Mouse (Mus musculus) neural tube, embryonic 15.5 days (tissue): ENCODE data around the gene Carmil2. TPM values are rescaled to one million over a fixed set of nuclear protein-coding genes. Genes with fewer than 3 reads are reported as not detected.

Experiments used
- ATAC-seq: fragments of 200-750 bp; cut with Nextera tagmentation; 2 replicates; pipeline ENCODE4 v1.8.0; 2017; ENCODE audit warnings: mild to moderate bottlenecking, moderate TSS enrichment, moderate library complexity; ENCODE audit not compliant: low FRiP score
- H3K27ac ChIP-seq: fragments of 300-500 bp; sonication (generic); replicated peaks from 2 replicates; pipeline ENCODE4 v1.5.1; 2015; ENCODE audit warnings: mild to moderate bottlenecking, inconsistent platforms
- H3K27me3 ChIP-seq: fragments of 300-500 bp; sonication (generic); replicated peaks from 2 replicates; pipeline ENCODE4 v1.6.1; 2015; ENCODE audit warnings: inconsistent platforms
- H3K36me3 ChIP-seq: fragments of 300-500 bp; sonication (generic); 2 replicates; pipeline ENCODE4 v1.6.1; 2015; ENCODE audit warnings: inconsistent platforms
- H3K4me1 ChIP-seq: fragments of 300-500 bp; sonication (generic); 2 replicates; pipeline ENCODE4 v1.6.1; 2015; ENCODE audit warnings: inconsistent platforms
- H3K4me2 ChIP-seq: fragments of 300-500 bp; sonication (generic); 2 replicates; pipeline ENCODE4 v1.6.1; 2015; ENCODE audit warnings: inconsistent platforms, mild to moderate bottlenecking, moderate library complexity
- H3K4me3 ChIP-seq: fragments of 300-500 bp; sonication (generic); replicated peaks from 2 replicates; pipeline ENCODE4 v1.5.1; 2015; ENCODE audit warnings: mild to moderate bottlenecking, inconsistent platforms
- H3K9ac ChIP-seq: fragments of 300-500 bp; sonication (generic); replicated peaks from 2 replicates; pipeline ENCODE4 v1.6.1; 2015; ENCODE audit warnings: mild to moderate bottlenecking, inconsistent platforms
- H3K9me3 ChIP-seq: fragments of 300-500 bp; sonication (generic); replicated peaks from 2 replicates; pipeline ENCODE4 v1.6.1; 2016; ENCODE audit warnings: inconsistent platforms
- WGBS: fragments of 180-500 bp; shearing (Covaris S2); methylation state at CpG from one replicate; pipeline ENCODE4 v1.1.7; 2015; ENCODE audit warnings: mixed read lengths; 5-methylcytosine and 5-hydroxymethylcytosine counted together
- polyA plus RNA-seq: library from polyadenylated mRNA; unstranded; fragments of >200 nt; fragmentation: Nextera tagmentation; extraction: Ambion mirVana; gene quantifications from 2 replicates; pipeline ENCODE4 v1.2.1, GENCODE M21; 2015

Carmil2 gene
- polyA plus RNA-seq: 21.5 and 28.5 TPM in 2 replicates

DNA sequence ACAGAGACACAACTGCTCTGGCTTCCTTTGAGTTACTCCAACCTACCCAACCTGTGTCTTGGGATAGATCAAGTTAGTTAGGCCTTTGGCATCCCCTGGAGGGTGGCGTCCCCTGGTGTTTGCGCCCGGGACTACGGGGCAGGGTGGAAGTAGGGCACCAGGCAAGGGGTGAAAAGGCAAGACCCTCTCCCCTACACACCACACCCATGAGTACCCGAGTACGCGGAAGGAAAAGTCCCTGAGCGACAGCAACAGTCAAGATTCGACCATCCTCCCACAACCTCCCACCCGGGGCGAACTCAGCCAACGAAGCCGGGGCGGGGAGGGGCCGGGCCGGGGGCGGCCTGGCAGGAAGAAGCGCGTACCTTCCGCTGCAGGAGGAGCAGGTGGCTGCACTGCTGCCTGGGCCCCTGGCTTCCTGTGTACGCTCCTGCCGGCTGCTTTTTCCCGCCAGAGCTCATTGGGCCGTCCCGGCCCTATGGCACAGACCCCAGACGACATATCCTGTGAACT is at the start of gene Carmil2:
Gene Carmil2, plus strand, starts transcription at position 479 of the 513 bp plus-strand sequence.
- 16% methylated on average over 26 of the region's 26 CpGs for WGBS
- H3K27ac ChIP-seq: no peak within 1 kb of the TSS
- H3K9ac ChIP-seq: no peak within 1 kb of the TSS
- H3K9me3 ChIP-seq: no peaks in the 10 kb centered on the region
- ATAC-seq: no peak; the same call in 1 of the 2 replicates
- H3K27me3 ChIP-seq: no peaks in the 10 kb centered on the region
- 0 out of 2 replicates have a peak, but pooled peaks cover 6% of the 10 kb centered on the region for H3K4me1 ChIP-seq
- H3K4me3 ChIP-seq: no peak within 1 kb of the TSS
- peaks cover 28% of the 10 kb centered on the region for H3K36me3 ChIP-seq
- H3K4me2 ChIP-seq: peak within 1 kb of the TSS; percentile 34

DNA sequence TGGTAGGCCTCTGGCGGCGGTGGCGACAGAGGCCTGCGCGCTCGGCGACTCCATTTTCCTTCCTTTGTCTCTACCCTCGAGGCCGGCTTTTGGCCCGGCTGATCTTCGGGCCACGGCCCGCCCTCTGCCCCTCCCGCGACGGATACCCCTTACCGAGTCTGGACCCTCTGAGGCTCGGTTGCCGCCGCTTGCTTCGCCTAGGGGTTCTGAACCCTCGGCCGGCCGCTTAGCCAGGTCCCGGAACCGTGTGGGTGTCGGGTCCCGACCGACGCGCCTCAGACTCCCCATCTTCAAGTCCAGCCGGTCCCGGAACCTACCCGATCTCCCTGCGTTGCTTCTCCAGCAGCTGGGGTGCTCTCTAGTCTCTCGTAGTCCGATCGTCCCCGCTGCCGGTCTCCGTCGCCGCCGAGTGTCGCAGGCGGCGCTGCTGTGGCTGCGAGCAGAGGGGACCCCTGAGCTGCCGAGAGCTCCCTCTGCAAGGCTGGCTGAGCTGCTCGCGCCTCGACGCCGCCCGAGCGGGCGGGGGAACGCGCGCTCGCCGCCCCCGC is 49.0 kb upstream of the Carmil2 start, which contains the start of gene Agrp:
Gene Agrp, minus strand, starts transcription at position 431 of the 548 bp plus-strand sequence.
- Histone ChIP-seq H3K27me3 (no peaks in the 10 kb centered on the region), H3K27ac (peak within 1 kb of the TSS; percentile 99), H3K9ac (peak within 1 kb of the TSS; percentile 98), H3K9me3 (no peaks in the 10 kb centered on the region), H3K4me3 (peak within 1 kb of the TSS; percentile 71), H3K4me1 (peaks cover 39% of the 10 kb centered on the region), H3K4me2 (peak within 1 kb of the TSS; percentile 87), H3K36me3 (0 out of 2 replicates have a peak, but pooled peaks cover 3% of the 10 kb centered on the region)
- under 1% methylated on average over 58 of the region's 63 CpGs for WGBS
- ATAC-seq: peak; percentile 56

DNA sequence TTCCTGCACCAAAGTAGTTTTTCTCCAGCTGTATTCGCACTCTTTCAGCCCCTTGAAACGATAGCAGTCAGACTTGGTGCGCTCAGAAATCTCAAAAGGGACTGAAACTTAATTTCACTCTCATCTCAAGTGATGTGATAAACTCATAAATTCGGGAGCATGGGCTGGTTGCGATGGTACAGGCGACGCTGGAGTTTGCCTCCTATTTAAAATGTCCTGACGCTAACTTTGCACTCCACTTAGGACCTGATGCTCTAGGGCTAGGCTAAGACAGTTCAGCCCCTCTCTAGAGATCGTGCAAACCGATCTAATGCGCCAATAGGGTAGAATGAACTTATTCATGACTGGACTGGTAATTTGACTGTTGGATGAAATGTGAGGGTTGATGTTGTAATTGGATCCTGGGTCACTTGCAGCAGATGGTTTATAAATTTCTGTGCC is 48.5 kb upstream of the Carmil2 start:
- under 1% methylated on average over 11 of the region's 11 CpGs for WGBS
- no peak for ATAC-seq

DNA sequence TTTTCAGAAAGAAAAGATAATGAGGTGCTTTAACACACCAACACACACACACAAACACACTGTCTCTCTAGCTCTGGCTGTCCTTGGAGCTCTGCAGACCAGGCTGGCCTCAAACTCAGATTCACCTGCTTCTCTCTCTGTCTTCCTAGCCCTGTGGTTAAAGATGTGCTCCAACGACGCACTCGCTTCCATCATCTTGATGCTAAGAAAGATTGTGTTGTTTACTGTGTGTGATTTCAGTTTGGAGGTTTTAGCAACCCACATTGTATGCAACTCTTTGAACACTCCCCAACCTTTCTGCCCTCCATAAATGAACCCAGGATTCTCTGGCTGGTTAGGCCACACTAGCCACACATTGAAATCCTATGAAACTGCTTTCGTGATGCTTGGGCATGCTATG is 47.6 kb upstream of the Carmil2 start:
- H3K36me3 ChIP-seq: peaks cover 4% of the 10 kb centered on the region
- H3K27me3 ChIP-seq: no peaks in the 10 kb centered on the region
- no peak for ATAC-seq
- H3K4me3 ChIP-seq: peak overlapping the region; percentile 71; the same call in 1 of the 2 replicates
- 90% methylated on average over 4 of the region's 4 CpGs for WGBS
- peak overlapping the region; percentile 87 for H3K4me2 ChIP-seq
- peaks cover 41% of the 10 kb centered on the region for H3K4me1 ChIP-seq
- H3K9ac ChIP-seq: peak overlapping the region; percentile 26; the same call in 1 of the 2 replicates
- no peaks in the 10 kb centered on the region for H3K9me3 ChIP-seq
- no peak overlapping the region; the same call in 1 of the 2 replicates for H3K27ac ChIP-seq

More for the DNA sequence above, 48.5 kb upstream of the Carmil2 start:
- H3K36me3 ChIP-seq: 0 out of 2 replicates have a peak, but pooled peaks cover 3% of the 10 kb centered on the region
- peaks cover 39% of the 10 kb centered on the region for H3K4me1 ChIP-seq
- H3K27me3 ChIP-seq: no peaks in the 10 kb centered on the region
- peak overlapping the region; percentile 98 for H3K9ac ChIP-seq
- no peaks in the 10 kb centered on the region for H3K9me3 ChIP-seq
- peak overlapping the region; percentile 99 for H3K27ac ChIP-seq
- peak overlapping the region; percentile 87 for H3K4me2 ChIP-seq
- peak overlapping the region; percentile 71 for H3K4me3 ChIP-seq

DNA sequence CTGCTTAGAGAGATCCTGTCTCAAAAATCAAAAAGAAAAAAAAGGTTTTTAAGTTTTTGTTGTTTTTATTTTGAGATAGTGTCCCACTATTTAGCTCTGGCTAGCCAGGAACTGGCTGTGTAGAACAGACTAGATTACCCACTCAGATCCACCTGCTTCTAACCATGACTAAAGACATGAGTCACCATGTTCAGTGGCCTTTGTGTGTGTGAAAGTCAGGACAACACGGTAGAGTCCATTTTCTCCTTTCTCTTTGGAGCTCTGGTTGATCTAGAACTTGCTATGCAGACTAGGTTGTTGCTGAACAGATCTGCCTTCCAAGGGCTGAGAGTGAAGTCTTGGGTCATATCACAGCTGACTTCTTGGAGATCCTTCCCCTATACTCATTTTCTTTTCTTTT is 46.2 kb upstream of the Carmil2 start:
- Histone ChIP-seq H3K27me3 (no peaks in the 10 kb centered on the region), H3K9me3 (no peaks in the 10 kb centered on the region), H3K9ac (no peak overlapping the region), H3K4me2 (no peak overlapping the region), H3K27ac (no peak overlapping the region), H3K36me3 (peaks cover 7% of the 10 kb centered on the region), H3K4me3 (no peak overlapping the region), H3K4me1 (peaks cover 41% of the 10 kb centered on the region)
- WGBS: 72% methylated on average over 1 of the region's 1 CpGs
- no peak for ATAC-seq

DNA sequence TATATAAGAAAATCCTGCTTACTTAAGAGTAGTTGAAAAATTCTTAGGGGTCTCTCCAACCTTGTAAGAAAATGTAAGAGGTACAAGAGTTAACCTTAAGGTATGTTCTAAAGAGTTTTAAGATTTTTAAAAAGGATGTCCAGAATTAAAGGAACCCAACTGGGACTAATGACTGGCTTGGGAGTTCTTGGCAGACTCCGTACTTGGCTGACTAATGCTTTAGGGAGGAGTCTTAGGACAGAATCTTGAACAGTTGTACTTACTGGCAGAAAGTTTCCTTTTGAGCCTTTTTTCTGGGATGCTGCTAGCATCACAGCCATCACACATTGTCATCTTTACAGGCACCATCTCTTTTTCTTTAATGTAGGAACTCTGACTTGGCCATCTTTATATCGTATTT is 45.6 kb upstream of the Carmil2 start:
- Histone ChIP-seq H3K36me3 (peaks cover 11% of the 10 kb centered on the region), H3K27ac (no peak overlapping the region), H3K9ac (no peak overlapping the region), H3K4me3 (no peak overlapping the region), H3K9me3 (no peaks in the 10 kb centered on the region), H3K27me3 (no peaks in the 10 kb centered on the region), H3K4me1 (peaks cover 36% of the 10 kb centered on the region), H3K4me2 (no peak overlapping the region)
- WGBS: 66% methylated on average over 2 of the region's 2 CpGs
- no peak for ATAC-seq

DNA sequence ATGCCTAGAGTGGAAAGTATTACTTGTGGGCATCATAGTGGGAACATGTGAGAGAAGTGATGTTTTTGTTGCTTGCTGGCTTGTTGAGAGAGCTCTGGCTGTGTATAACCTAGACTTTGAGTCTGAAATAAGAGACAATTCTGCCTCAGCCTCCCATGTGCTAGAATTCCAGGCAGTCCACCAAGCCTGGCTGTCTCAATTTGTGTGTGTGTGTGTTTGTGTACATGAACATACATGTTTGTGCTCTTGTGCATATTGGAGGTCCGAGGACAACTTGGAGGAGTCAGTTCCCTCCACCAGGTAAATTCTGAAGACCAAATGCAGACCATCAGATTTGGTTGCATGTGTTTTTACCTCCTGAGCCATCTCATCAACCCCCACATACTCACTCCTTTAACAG is 40.9 kb upstream of the Carmil2 start:
- Histone ChIP-seq H3K9ac (no peak overlapping the region), H3K4me2 (no peak overlapping the region), H3K4me3 (no peak overlapping the region), H3K4me1 (peaks cover 11% of the 10 kb centered on the region), H3K9me3 (no peaks in the 10 kb centered on the region), H3K36me3 (peaks cover 13% of the 10 kb centered on the region), H3K27ac (no peak overlapping the region), H3K27me3 (no peaks in the 10 kb centered on the region)
- WGBS: 100% methylated on average over 1 of the region's 1 CpGs
- no peak for ATAC-seq

DNA sequence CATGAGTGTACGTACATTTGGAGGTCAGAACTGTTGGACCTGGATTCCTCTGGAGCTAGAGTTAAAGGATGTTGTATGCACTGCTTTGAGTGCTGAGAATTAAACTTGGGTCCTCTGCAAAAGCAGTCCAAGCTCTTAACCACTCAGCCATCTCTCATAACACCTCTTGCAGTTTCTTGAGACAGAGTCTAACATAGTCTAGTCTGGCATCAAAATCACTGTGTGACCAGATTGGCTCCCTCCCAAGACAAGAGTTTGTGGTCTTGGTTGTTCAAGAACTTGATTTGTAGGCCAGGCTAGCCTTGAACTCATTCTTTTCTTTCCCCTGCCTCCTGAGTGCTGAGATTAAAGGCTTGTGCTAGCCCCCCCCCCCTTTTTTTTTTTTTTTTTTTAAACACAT is 37.1 kb upstream of the Carmil2 start:
- Histone ChIP-seq H3K9ac (no peak overlapping the region), H3K27me3 (no peaks in the 10 kb centered on the region), H3K4me1 (0 out of 2 replicates have a peak, but pooled peaks cover 2% of the 10 kb centered on the region), H3K27ac (no peak overlapping the region), H3K36me3 (peaks cover 9% of the 10 kb centered on the region), H3K4me3 (no peak overlapping the region), H3K9me3 (no peaks in the 10 kb centered on the region), H3K4me2 (no peak overlapping the region)
- ATAC-seq: no peak
- WGBS: 95% methylated on average over 1 of the region's 1 CpGs

DNA sequence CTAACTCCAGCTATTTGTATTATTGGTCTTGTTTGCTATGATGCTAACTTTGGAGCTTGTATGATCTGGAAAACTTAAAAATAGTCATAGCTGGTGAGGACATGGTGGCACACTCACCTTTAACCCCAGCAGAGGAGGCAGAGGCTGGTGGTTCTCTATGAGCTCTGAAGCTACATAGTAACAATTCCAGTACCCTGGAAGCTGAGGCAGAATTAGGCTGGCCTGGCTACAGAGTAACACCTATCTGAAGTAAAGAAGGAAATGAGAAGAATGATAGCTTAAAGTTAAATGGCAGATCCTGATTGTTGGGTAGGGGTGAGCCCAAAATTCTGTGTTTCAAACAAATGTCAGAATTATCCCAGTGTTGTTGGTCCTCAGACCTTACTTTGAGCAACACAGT is 28.4 kb upstream of the Carmil2 start:
- no peaks in the 10 kb centered on the region for H3K9me3 ChIP-seq
- H3K4me1 ChIP-seq: no peaks in the 10 kb centered on the region
- no peak for ATAC-seq

DNA sequence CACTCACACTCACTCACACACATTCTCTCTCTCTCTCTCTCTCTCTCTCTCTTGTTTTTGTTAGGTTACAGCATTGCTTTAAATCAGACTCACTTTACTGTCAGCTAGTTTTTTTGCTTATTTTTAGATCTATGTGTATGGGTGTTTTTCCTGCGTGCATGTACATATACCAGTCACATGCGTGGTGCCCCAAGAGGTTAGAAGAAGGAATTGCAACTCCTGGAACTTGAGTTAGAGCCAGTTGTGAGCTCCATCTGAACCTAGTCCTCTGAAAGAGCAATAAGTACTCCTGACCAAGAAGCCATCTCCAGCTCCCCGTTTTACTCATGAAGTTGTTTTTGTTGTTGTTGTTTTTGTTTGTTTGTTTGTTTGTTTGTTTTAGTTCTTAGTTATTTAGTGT is 24.9 kb upstream of the Carmil2 start:
- H3K36me3 ChIP-seq: peaks cover 22% of the 10 kb centered on the region
- H3K4me3 ChIP-seq: no peak overlapping the region
- no peak overlapping the region for H3K27ac ChIP-seq
- no peaks in the 10 kb centered on the region for H3K27me3 ChIP-seq
- H3K4me1 ChIP-seq: no peaks in the 10 kb centered on the region
- WGBS: 79% methylated on average over 3 of the region's 3 CpGs
- H3K4me2 ChIP-seq: no peak overlapping the region
- no peaks in the 10 kb centered on the region for H3K9me3 ChIP-seq
- no peak overlapping the region for H3K9ac ChIP-seq
- no peak for ATAC-seq

More for the DNA sequence above, 28.4 kb upstream of the Carmil2 start:
- Histone ChIP-seq H3K36me3 (no peaks in the 10 kb centered on the region; the same call in 1 of the 2 replicates), H3K27ac (no peak overlapping the region), H3K4me2 (no peak overlapping the region), H3K4me3 (no peak overlapping the region), H3K27me3 (no peaks in the 10 kb centered on the region), H3K9ac (no peak overlapping the region)

DNA sequence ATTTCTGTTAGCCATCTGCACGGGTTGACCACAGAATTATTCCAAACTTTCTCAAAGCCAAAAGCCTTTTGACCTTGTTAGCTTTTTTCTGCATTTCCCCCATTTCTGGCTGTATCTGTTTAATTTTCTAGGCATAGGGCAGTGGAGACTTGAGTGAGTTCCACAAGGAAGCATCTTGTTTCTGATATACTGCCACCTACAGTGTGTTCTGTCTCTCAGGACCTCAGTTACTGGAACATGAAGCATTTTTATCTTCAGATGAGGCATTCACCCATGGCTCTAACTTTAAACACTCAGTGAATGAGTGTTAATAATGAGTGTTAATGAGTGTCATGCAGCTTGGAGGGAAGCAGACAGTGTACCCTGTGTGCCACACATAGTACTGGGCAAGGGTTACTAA is 8.2 kb upstream of the Carmil2 start:
- no peak for ATAC-seq
- H3K4me2 ChIP-seq: no peak overlapping the region
- H3K27me3 ChIP-seq: no peaks in the 10 kb centered on the region
- H3K9me3 ChIP-seq: no peaks in the 10 kb centered on the region
- no peak overlapping the region for H3K9ac ChIP-seq
- peaks cover 81% of the 10 kb centered on the region for H3K36me3 ChIP-seq
- H3K4me3 ChIP-seq: no peak overlapping the region
- no peak overlapping the region for H3K27ac ChIP-seq
- no peaks in the 10 kb centered on the region for H3K4me1 ChIP-seq
- WGBS: 94% methylated on average over 1 of the region's 1 CpGs

DNA sequence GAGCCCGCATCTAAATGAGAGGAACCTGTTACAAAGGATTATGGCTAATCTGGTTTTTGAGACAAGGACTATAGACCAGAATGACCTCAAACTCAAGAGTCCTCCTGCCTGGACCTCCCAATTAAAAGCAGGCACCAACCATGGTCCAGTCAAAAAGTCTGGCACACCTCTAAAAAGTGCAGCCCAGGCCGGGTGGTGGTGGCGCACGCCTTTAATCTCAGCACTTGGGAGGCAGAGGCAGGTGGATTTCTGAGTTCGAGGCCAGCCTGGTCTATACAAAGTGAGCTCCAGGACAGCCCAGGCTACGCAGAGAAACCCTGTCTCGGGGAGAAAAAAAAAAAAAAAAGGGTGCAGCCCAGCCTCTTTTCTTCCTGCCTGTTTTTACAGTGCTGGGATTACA is 749 bp upstream of the Carmil2 start:
- 0 out of 2 replicates have a peak, but pooled peaks cover 6% of the 10 kb centered on the region for H3K4me1 ChIP-seq
- peaks cover 33% of the 10 kb centered on the region for H3K36me3 ChIP-seq
- no peak overlapping the region for H3K4me2 ChIP-seq
- 78% methylated on average over 7 of the region's 7 CpGs for WGBS
- H3K4me3 ChIP-seq: no peak overlapping the region
- H3K9ac ChIP-seq: no peak overlapping the region
- no peaks in the 10 kb centered on the region for H3K27me3 ChIP-seq
- H3K27ac ChIP-seq: no peak overlapping the region
- H3K9me3 ChIP-seq: no peaks in the 10 kb centered on the region
- no peak for ATAC-seq
